Mouse (Mus musculus) thymus, adult 2 months (tissue): Measurements from ENCODE around the gene Adat1. TPM values are rescaled to one million over a fixed set of nuclear protein-coding genes. Genes with fewer than 3 reads are reported as not detected.

Experiments
- DNase-seq: peaks from one replicate; pipeline ENCODE4 v3.0.0; 2021
- H3K27ac ChIP-seq: fragments of 200-500 bp; 2 replicates; pipeline ENCODE4 v1.5.1; 2012; ENCODE audit warnings: low read length, control low read depth; ENCODE audit not compliant: control insufficient read depth, insufficient read depth
- H3K27me3 ChIP-seq: fragments of 200-500 bp; 2 replicates; pipeline ENCODE4 v1.6.1; 2012; ENCODE audit warnings: mild to moderate bottlenecking, low read length, moderate library complexity, mixed read lengths; ENCODE audit not compliant: control insufficient read depth, insufficient read depth
- H3K36me3 ChIP-seq: fragments of 200-500 bp; 2 replicates; pipeline ENCODE4 v1.6.1; 2012; ENCODE audit warnings: mild to moderate bottlenecking, low read length, moderate library complexity; ENCODE audit not compliant: control insufficient read depth, insufficient read depth
- H3K4me1 ChIP-seq: fragments of 200-500 bp; replicated peaks from 2 replicates; pipeline ENCODE4 v1.6.1; 2012; ENCODE audit warnings: low read length; ENCODE audit not compliant: control insufficient read depth, insufficient read depth
- H3K4me3 ChIP-seq: fragments of 200-500 bp; 2 replicates; pipeline ENCODE4 v1.5.1; 2012; ENCODE audit warnings: mild to moderate bottlenecking, low read length, control low read depth, moderate library complexity; ENCODE audit not compliant: control insufficient read depth, insufficient read depth
- CTCF ChIP-seq: fragments of 200-500 bp; IDR thresholded peaks from 2 replicates; pipeline ENCODE4 v1.5.1; 2012; ENCODE audit warnings: mild to moderate bottlenecking, control low read depth, low read length, moderate library complexity, borderline replicate concordance; ENCODE audit not compliant: control insufficient read depth, poor library complexity, insufficient read depth; ENCODE audit errors: extremely low read depth
- POLR2A ChIP-seq: fragments of 200-500 bp; IDR thresholded peaks from 2 replicates; pipeline ENCODE4 v1.6.1; 2012; ENCODE audit warnings: mild to moderate bottlenecking, low read length, control low read depth, moderate library complexity; ENCODE audit not compliant: control insufficient read depth, poor library complexity, insufficient read depth; ENCODE audit errors: extremely low read depth
- WGBS: fragments of 180-500 bp; shearing (Covaris S2); methylation state at CpG from one replicate; pipeline ENCODE4 v1.1.7; 2018; 5-methylcytosine and 5-hydroxymethylcytosine counted together
- polyA plus RNA-seq: library from polyadenylated mRNA; depleted of rRNA; stranded (reverse); fragments of >200 nt; gene quantifications from 2 replicates; pipeline ENCODE4 v1.2.3, GENCODE M21; 2012

Adat1 gene
- polyA plus RNA-seq, 1 experiment, result 4.0 TPM

- Histone ChIP-seq H3K36me3 (no peaks in the 10 kb centered on the region), H3K27ac (no peak overlapping the region), H3K4me3 (no peak overlapping the region), H3K27me3 (no peaks in the 10 kb centered on the region), H3K4me1 (peaks cover 4% of the 10 kb centered on the region)
- WGBS, result 85% methylated on average over 5 of the region's 5 CpGs
- no peak for DNase-seq
- TF ChIP-seq POLR2A (no peak), CTCF (no peak)
Observed at GRCm38 (mm10) chr8:111964351-111964750, 27.8 kb downstream of the Adat1 start.

DNA sequence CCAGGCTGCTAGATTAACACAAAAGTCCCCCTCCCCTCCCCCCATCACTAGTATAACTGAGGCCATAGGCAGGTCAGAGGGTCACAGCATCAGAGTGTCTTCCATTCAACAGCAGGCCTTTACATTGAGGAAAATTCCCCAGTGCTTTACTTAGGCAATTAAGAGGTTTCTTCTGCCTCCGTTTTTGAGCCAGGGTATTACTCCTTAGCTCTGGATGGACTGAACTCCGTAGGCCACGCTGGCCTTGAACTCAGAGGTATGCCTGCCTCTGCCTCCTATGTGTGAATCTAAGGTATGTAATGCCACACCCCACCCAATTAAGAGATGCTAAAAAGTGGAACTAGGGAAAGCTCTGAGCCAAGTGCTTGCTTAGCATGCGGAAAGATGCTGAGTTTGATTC lies 28.6 kb downstream of the Adat1 start:
- DNase-seq, result no peak
- no peaks in the 10 kb centered on the region for H3K36me3 ChIP-seq

GRCm38 (mm10) chr8:111963091-111963490 lies 29.0 kb downstream of the Adat1 start:
- H3K36me3 ChIP-seq, result no peaks in the 10 kb centered on the region
- peaks cover 4% of the 10 kb centered on the region for H3K4me1 ChIP-seq
- no peak for TF ChIP-seq CTCF
- no peak for TF ChIP-seq POLR2A
- H3K4me3 ChIP-seq, result no peak overlapping the region
- no peak overlapping the region for H3K27ac ChIP-seq
- no peak for DNase-seq
- H3K27me3 ChIP-seq, result no peaks in the 10 kb centered on the region
- 94% methylated on average over 10 of the region's 10 CpGs for WGBS

More for the DNA sequence above, 28.6 kb downstream of the Adat1 start:
- TF ChIP-seq POLR2A, result no peak
- TF ChIP-seq CTCF, result no peak
- 94% methylated on average over 4 of the region's 4 CpGs for WGBS
- Histone ChIP-seq H3K4me3 (no peak overlapping the region), H3K27me3 (no peaks in the 10 kb centered on the region), H3K4me1 (peaks cover 4% of the 10 kb centered on the region), H3K27ac (no peak overlapping the region)

GRCm38 (mm10) chr8:111962589-111962988 lies 29.5 kb downstream of the Adat1 start:
- no peak for DNase-seq
- WGBS, result 90% methylated on average over 1 of the region's 1 CpGs
- H3K4me1 ChIP-seq, result peaks cover 4% of the 10 kb centered on the region
- H3K27me3 ChIP-seq, result no peaks in the 10 kb centered on the region
- TF ChIP-seq POLR2A (no peak), CTCF (no peak)
- no peak overlapping the region for H3K4me3 ChIP-seq
- no peaks in the 10 kb centered on the region for H3K36me3 ChIP-seq
- no peak overlapping the region for H3K27ac ChIP-seq

DNA sequence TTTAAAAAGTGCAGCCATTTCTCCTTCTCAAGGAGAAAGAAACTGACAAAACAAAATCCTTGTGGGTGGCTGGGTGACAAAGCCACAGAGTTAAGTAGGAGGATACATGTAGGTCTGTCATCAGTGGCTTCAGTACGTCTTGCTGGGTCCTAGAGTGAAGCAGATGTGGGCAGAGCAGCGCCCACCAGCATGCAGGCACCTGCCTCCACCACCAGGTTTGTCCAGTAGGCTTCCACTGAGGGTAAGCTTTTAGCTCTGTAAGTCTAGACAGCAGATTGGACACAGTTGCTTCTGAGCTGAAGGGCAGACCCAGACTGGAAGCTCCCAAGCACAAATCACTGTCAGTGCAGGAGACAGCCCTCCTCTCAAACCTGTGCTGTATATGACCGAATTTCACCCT lies 30.8 kb downstream of the Adat1 start:
- Histone ChIP-seq H3K27ac (no peak overlapping the region), H3K4me3 (no peak overlapping the region), H3K36me3 (no peaks in the 10 kb centered on the region), H3K27me3 (no peaks in the 10 kb centered on the region), H3K4me1 (peaks cover under 1% of the 10 kb centered on the region)
- no peak for TF ChIP-seq POLR2A
- TF ChIP-seq CTCF, result no peak
- DNase-seq, result no peak
- 72% methylated on average over 3 of the region's 3 CpGs for WGBS

GRCm38 (mm10) chr8:111960591-111961321 lies 31.3 kb downstream of the Adat1 start:
- TF ChIP-seq POLR2A (no peak), CTCF (no peak)
- H3K4me1 ChIP-seq, result peaks cover 6% of the 10 kb centered on the region
- no peak overlapping the region for H3K27ac ChIP-seq
- H3K36me3 ChIP-seq, result no peaks in the 10 kb centered on the region
- H3K4me3 ChIP-seq, result no peak overlapping the region
- DNase-seq, result no peak
- H3K27me3 ChIP-seq, result no peaks in the 10 kb centered on the region
- 92% methylated on average over 15 of the region's 15 CpGs for WGBS
